Mouse (Mus musculus) CD4-positive naive resting alpha-beta T cell, adult 57 days (primary cell): ENCODE results near the gene Rxylt1. TPM values are rescaled to one million over a fixed set of nuclear protein-coding genes. Genes with fewer than 3 reads are reported as not detected.

Source experiments
- total RNA-seq: library from RNA; stranded (reverse); gene quantifications from one replicate; pipeline ENCODE4 v1.2.4, GENCODE M21; 2023

Gene Rxylt1
- total RNA-seq: 27.3 TPM

DNA sequence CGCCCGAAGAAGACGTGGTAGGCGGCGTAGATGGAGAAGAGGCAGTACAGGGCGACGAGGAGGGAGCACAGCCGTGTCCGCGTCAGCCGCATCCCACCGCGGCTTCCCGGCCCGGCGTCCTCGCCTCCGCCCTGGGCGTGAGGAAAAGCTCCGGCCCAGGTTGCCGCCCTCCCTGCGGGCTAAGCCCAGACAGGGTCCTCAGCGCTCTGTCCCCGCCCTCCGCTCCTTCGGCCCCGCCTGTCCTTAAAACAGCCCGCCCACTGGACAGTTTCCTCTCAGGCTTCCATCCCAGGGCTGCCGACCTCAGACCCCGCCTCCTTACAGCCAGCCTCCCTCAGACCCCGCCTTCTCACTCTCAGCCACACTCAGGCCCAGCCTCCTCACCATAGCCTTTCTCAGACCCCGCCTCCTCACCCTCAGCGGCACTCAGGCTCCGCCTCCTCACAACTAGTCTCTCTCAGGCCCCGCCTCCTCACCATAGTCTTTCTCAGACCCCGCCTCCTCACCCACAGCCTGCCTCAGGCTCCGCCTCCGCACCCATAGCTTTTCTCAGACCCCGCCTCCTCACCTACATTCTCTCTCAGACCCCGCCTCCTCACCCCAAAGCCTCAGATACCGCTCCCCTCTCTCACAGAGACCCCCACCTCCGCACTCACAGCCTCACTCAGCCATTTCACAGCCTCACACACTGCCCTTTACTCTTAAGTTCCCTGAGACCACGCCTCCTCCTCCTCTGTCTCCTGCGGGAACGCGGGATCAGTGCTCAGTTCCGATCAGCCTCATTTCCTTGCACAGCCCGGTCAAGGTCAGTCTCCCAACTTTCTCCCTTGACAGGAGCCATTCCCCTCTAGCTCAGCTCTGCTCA is at the start of gene Rxylt1:
Gene Rxylt1 (minus strand): TSS at position 392 of the 865 bp plus-strand sequence.

DNA sequence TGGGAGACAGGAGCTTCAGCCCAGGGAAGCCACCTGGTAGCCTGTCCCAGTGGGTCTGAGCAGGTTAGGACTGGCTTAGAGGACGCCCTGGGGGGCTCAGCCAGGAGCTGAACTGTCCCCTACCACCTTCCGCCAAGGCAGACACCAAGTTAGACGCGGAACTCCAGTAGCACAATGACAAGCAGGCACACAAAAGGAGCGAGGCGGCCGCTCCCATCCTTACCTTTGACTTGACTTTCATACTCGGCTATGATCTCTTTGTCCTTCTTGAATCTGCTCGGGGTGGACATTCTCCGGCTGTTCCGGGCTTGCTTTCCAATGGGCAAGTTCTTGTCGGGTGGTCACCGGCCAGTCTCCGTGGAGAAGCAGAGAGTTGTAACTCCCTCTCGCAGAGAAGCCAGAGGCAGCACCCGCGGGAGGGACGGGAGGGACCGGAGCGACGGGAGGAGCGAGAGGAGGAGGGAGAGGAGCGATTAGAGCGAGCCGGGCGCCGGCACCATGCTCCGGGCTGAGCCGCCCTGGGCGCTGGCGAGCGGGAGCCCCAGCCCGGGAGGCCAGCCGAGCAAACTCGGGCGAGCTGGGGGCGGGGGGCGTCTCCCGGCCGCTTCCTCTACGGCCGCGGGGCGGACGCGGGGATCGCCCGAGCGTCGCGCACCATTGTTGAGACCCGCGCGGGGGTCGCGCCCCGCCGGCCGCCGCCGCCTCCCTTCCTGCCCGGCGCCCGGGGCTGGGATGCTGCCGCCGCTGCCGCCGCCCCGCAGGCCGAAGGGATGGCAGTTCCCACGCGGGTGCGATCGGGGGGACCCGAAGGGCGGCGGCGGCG is 50.1 kb downstream of the Rxylt1 start, which contains the start of gene Srgap1:
Gene Srgap1 (minus strand): TSS at position 412 of the 823 bp plus-strand sequence.

Other genes starting within 250 kb of the Rxylt1 start
- gene Srgap1, start 50.1 kb downstream of the Rxylt1 start, total RNA-seq: 0.27 TPM